Mouse (Mus musculus): ENCODE data around the gene Rims1.

Gene Rims1

DNA sequence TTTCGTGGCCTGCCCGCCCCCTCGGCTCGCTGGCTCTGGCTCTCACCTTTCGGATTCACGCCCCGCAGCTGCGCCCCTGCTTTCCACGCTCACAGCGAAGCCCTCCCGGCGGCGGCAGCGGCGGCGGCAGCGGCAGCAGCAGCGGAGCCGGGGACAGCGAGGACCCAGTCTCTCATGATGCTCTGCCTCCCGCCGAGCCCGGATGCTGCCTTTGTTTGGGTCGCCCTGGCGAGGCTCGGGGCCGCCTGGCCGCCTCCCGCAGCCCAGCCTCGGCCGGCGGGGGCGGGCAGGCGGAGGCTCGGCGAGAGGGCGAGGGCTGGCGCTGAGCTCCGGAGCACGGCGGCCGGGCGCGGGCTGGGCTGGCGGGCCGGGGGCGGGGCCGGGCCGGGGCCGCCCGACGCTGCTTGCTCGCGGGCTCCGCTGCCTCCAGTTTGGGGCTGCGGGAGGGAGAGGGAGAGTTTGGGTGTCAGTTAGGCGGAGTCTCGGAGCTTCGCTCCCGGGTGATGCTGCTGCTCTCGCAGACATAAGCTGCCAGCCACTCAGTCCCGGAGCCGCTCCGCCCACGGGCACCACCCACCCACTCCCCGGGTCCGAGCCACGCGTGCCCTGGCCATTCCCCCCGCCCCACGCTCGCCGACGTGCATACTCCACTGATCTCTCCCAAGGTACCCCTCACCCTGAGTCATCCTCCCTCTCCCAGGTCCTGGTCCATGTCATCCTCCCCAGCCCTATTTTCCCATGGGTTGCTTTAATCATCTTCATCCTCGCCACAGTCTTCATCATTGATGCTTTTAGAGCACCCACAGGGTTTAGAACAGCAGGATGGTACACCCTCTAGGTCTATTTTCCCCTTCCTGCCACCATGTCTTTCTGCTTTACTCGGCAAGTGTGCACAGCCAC lies at the start of gene Rims1:
TSS of gene Rims1 (minus strand) at position 269 of the 900 bp plus-strand sequence.
- DNase-seq = peak; percentile 25

DNA sequence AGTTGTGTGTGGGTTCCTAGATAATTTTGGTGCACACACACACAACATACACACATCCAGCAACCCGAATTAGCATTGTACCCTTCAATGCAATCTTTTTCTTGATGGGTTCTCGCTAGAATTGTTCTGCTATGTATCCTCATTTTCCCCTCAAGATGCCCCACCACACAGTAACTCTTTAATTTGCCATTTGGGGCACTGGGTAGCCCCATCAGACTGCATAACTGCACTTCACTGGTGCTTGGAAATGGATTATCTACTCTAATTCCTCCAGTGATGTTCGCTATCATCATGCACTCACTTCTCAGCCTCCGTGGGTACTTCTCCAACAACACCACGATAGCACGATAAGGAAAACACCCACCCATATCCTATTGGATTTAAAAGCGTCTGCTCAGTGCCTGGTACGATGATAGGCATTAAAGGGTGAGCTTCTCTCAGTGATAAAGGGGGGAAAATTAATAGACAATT lies 867 bp upstream of the Rims1 start:
- no peak for DNase-seq

DNA sequence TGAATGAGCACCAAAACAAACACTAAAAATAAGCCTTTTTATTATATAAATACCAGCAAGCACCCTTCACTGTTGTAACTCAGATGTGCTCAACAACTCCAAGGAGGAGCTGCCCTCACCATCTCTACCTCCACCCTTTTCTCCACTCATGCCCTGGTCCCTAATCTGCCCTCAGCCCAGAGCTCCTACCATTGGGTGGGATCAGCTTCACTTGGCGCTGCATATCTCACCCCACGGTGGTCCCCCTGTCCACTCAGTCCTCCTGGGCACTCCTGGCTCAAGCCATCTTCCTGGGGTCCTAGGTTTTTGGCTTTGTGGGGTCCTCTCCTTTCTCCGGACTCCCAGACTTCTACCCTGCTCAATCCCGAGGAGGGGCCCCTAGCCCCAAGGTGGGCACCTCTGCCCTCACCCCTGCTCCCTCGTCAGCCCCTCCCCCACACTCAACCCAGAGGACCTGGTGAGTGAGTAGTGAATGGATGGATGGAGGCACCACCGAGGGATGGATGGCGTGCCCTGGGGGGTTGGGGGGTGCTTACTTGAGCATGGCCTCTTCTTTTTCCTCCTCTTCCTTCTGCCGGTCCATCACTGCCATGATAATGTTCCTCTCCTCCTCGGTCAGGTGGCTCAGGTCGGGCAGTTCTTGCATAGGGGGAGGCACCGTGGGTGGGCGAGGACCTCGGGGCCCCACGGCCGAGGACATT lies 619 bp downstream of the Rims1 start:
- no peak for DNase-seq

DNA sequence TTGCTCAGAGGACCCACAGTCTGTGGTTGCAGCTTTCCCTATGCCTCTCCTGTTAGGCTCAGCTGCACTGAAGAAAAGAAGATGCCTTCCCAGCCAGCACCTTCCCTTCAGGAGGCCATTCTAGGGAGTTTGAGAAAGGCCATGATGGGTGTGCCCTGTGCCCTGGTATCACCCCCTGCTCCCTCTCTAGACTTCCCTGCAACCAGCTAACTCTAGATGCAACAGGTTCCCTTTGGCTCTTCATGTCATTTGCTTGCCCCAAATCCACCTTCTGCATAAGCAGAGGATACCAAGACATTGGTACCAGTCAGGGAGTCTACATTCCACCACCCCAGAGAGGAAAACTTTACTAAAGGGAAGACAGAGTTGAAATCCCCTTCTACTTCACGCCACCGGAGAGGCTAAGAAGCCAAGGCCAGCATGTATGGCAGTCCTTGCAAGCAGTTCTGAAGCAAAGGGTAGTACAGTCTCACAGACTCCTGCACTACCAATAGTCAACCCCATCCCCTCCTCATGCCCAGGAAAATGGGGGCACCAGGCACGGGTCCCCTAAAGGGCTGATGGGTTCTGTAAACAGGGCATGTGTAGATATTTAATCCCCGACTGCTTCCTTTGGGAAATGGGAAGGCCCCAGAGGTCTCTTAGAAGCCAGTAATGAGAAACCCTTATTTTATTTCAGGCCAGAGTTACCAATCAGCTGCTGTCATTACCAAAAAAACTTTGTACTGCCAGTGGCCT lies 1.5 kb downstream of the Rims1 start:
- DNase-seq = no peak

DNA sequence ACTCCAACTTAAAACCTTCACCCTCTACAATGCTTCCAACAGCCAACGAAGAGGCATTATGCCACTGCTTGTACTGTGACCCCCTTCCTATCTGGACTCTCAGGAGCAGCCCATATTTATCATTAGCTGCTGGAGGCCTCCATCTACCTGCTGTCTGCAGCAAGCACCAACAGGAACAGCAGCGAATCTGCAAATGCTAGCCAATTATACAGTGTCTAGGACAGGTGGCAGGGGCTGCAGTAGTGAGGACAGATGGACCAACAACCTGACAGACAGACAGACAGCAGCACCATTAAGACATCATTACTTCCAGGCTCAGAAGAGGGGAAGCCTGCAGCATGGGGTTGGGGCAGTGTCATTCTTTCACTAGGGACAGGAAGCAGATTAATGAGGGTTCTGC lies 2.3 kb downstream of the Rims1 start:
- no peak for DNase-seq

DNA sequence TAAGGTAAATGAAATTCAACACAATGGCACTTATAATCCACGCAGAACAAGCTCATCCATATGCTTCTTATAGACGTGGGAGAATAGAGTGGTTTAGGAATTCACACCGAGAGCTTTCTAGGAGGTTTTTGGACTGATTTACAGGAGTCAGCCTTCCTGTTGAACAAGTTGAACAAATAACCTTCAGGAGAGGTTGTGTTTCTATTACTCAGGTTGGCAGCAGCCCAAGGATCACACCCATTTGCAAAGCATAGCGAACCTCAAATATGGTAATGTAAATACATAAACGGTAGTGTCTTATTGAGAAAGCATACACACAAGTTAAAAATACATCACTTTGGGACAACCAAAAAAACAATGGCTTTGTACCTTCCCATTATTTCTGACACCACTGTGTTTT lies 5.5 kb downstream of the Rims1 start:
- DNase-seq = no peak

DNA sequence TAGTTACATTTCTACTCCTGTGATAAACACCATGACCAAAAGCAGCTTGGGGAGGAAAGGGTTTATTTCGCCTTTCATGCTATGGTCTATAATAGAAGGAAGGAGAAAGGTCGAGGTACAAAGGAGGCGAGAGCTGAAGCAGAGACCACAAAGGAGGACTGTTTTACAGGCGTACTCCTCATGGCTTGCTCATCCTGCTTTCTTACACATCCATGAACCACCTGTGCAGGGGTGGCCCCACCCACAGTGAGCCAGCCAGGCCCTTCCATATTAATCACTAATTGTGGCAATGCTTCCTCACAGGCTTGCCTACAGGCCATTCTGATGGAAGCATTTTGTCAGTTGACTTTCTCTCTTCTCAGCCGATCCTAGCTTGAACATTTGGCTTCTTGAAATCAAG lies 8.7 kb downstream of the Rims1 start:
- no peak for DNase-seq

DNA sequence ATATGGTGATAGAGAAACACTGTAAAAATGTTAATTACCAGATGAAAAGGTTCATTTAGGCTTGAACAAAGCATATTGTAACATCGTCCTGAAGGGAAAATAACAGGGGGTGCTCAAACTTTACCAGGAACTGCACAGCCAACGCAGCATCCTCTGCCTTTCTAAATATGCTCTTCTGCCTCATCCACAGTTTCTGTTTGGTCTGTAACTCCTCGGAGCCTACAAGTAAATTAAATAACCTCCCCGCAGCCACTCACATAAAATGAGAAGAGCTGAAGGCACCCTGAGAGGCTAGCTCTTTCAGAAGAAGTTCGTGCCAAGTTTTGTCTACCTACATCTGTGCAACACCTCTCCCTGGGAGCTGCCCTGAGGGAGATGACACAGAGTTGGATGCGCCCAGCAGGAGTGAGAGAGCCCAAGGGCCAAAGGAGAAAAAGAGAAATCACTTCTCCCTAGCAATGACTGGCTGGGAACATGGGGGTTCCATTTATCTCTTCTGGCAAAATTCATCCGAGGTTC lies 16.3 kb downstream of the Rims1 start:
- no peak for DNase-seq

DNA sequence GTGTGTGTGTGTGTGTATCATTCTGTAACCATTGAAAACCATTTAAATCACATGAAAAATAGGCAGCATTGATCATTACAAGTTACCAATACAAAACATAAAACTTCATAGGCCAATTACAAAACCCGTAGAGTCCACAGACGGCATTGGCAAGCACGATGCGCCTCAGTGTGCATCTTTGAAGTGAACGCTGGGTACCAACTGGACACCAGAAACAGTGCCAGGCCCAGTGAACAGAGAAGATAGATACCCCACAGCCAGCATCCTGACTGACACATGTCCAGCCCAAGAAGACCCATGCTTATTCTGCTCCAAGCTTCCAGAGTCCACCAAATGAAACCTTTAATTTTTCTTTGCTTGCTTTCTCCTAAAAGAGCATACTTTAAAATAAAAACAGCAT lies 18.2 kb downstream of the Rims1 start:
- no peak for DNase-seq

DNA sequence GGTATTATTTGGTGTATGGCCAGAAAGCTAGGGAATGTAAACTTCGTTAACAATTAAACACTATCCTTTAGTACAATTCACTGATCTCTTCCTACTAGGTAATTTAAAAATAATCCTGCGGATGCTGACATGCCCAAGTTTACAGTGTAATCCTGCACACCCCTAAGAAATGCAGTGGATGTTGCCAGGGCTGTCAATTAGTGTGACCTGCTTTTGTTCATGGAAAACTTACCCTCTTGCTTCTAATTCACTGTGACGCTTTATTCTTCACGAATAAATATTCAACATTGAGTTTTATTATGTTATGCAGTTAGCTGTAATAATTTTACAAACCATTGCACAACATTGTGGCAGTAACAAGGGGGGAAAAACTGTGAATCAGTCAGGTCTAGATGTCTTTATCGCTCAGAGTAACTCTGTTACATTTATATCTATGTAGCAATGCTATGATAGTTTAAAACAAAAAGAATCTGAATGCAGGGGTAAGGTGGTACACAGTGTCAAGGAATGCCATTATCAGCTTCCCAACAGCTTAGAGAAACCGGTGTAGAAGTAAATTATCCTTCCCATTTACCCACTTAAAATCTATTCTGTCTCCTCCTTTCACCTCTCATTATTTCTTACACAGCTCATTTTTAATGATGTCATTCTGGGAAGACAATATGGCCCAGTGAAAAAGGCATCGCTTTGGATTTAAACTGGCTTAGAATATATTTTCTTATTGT lies 35.1 kb downstream of the Rims1 start:
- DNase-seq = no peak

DNA sequence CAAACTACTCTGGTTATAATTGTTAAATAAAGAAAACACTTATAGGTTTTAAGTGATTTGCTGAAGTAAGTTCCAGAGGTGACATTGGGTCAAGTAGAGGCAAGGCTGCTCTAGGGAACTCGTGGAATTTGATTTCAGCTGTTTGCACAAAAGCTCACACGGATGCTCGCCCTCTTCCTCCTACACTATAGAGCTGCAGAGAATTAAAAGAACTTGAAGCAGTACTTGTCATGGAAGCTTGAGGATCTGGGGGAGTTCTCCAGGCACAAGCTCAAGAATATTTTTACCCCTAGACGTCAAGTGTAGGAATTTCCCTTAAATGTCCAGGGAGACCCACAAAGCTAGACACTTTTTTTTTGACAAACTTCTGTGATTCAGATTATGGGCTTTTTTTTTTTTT lies 42.4 kb downstream of the Rims1 start:
- DNase-seq = no peak

DNA sequence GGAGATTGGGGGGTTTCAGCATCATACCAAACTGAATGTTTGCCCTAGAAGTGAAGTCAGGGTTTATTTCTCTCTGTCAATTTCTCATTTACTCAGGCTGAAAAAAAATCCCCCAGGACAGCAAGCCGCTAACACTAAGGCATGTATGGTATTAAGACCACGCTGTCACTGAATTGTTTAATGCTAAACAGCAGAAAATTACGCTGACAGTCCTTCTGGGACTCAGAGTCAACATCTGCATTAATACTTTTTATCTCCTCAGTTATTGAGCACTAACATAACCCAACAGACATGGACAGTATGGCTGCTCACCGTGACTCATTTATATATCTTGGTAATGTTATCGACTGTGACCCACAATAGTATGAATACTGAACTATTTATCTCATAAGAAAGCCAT lies 43.0 kb downstream of the Rims1 start:
- no peak for DNase-seq

DNA sequence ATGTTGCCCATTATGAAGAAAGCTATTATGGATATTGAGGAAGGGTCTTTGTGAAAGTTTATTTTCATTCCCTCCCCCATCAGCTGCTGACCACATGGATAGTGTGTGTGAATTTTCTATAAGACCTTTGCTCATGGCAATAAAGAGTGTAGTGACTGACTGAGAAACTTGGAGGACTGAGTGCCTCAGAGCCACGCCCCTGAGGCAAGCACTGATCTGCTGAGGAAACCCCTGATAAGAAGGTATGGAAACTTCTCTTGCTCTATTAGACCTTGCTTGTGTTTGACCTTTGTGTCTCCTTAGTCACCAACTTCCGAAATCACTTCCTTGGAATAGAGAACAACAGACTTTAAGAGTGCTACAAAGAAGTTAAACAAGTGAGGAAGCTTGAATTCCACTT lies 55.3 kb downstream of the Rims1 start:
- DNase-seq = no peak

DNA sequence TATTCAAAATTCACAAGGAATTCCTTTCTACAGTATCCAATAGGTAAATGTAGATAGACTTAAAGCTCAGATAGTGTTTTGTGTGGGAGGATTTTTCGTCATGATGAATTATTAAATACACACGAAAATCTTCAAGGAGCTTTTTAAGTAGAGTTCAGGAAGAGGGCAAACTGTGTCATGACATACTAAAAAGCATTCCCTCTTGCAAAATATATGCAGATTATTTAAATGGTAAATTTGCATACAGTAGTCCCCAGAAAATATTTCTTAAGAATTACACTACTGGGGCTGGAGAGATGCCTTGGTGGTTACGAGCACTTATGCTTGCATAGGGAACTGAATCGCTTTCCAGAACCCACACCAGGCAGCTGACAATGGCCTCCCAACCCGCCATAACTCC lies 61.1 kb downstream of the Rims1 start:
- no peak for DNase-seq

DNA sequence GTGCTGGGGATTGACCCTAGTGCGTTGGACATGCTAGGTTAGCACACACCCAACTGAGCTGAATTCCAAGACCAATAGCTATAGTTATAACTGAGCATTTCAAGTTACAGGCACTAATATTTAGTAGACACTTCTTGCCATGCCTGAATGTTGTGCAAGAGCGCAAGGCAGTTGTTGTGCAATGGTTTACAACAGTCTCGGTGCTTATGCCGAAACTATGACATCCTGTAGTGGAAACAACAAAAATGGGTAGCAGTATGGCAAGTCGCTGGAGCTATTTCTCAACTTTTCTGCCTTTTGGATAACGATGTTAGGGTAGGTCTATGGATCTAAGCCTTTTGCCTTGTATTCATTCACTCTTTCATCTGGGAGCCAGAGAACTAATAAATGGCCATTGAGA lies 68.3 kb downstream of the Rims1 start:
- no peak for DNase-seq

DNA sequence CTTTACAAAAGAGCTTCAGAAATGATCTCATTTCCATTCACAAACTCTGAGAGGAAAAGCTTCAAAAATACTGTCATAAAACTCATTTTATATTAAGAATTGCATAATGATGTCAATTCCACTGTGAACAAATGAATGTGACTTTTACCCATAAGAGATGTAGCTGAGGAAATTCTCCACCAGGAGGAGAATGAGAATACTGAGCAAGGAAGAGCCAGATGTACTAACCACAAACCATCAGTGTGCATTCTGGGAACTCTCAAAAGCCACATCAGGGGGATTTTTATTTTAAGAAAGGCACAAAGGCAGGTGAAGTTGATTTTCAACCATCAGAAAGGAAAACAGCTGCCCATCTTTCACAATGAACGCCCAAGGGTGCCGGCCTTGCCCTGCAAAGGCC lies 71.4 kb downstream of the Rims1 start:
- DNase-seq = no peak

DNA sequence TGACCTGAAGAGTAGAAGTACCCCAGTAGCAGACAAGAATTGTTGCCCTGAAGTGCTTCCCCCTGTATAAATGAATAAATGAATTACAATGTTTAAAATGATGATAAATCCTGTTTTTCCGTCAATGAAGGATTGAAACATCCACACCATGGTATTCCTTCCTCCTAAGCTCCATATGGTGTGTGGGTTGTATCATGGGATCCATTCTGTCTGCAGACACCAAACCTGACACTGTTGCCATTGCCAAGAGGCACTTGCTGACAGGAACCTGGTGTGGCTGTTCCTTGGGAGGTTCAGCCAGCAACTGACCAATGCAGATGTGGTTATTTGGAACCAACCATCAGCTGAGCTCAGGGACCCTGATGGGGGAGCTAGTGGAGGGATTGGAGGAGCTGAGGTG lies 72.5 kb downstream of the Rims1 start:
- no peak for DNase-seq

DNA sequence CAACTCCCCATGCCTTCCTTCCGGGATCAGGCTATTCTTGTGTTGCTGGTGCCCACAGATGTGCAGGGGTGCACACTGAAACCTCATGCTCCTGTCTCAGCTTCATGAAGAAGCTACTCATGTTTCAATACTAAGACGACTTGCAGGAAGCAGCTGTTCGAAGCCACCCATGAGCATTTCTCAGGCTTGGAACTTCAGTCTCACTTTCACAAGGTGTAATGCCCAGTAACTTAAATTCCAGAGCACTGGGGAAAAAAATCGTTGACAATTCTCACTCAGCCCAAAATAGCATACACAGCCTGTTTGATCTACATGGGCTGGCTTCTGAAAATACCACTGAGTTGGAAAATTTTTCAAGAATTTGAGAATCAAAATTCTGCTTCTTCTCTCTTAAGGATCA lies 77.6 kb downstream of the Rims1 start:
- no peak for DNase-seq

DNA sequence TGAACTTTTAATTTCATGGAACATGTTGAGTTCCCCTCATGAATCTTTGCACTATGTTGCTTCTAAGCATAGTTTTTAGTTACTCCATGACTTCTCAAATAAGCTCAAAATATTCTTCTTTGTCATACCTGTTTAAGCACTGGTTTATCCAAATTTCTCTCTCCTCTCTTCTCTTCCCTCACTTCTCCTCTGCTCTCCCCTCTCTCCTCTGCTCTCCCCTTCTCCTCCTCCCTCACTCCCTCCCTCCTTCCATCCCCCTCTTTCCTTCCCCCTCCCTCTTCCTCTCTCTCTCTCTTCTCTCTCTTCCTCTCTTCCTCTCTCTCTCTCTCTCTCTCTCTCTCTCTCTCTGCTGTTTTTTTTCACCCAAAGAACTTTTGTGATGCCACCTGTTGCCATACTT lies 84.1 kb downstream of the Rims1 start:
- DNase-seq = no peak

DNA sequence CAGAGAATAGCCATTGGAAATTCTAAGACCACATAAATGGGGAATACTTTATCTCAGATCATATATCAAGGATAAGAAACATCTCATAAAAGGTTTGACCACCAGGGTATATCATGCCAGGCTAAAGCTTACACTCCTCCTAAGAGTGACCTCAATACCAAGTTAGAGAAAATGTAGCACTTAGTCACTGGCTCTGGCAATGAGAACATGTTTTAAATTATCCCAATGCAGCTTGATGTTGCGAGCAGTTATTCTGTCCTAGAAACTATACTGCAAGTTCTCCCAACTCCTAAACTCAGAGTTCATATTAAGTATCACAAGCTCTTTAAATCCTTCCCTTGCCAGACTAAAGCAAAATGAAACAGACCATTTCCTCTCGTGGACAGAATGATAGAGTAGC lies 85.1 kb downstream of the Rims1 start:
- no peak for DNase-seq

DNA sequence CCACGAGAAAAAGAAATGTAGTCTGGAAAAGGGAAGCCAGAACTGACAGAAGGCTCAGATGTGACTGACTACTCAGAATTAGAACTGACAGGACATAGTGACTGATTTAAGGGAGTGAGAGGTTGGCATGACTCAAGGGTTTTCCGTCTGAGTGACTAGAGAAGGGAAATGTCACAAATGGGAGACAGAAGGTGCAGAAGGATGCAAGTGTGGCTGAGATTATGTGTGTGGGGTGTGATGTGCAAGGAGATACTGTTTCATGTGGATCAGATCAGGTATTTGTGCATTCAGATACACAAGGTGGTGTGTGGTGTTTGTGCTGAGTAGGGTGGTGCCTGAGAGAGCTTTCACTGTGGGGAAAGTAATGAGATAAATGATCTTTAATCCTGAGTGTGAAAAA lies 96.3 kb downstream of the Rims1 start:
- no peak for DNase-seq

DNA sequence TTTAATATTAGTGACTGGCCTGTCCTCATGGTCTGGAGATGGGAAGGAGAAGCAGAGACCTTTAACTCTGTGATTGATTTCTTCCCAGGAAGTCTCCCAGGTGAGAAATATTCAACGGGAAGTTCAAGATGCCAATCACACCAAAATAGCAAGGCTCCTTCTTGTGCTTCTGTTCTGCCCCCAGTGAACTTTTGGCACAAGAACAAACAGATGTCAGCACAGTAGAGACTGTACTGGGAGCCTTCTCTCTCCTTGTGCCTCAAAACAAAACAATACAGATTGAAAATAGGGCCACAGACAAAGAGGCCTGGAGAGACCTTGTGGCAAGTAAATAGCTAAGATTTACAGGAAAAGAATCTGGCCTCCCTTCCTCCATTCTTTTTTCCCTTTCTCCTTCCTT lies 110.7 kb downstream of the Rims1 start:
- no peak for DNase-seq

DNA sequence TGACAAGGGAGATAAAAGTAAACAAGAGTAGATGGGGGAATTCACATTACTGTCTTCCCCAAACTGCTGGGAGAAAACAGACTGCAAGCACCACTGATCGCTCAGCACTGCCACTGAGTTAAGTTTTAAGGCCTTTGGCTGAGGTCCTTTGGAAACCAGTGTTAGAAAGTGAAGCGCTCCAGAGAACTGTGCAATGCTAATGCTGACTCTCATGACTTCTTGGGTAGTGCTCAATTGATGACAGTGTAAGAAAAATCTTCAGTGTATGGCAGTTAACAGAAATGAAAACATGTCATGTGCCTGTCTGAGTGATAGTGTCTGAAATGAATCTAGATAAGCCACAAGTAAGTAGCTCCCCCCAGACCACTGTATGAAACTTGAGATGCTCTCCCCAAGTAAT lies 111.3 kb downstream of the Rims1 start:
- DNase-seq = no peak
